Mouse (Mus musculus) heart, adult 2 months (tissue): ENCODE measurements around the gene Fmo3.

Experiments used
- CTCF ChIP-seq: fragments of 200-600 bp; IDR thresholded peaks from 2 replicates; pipeline ENCODE4 v1.8.1; 2022; ENCODE audit warnings: antibody characterized with exemption, mild to moderate bottlenecking, moderate library complexity
- EP300 ChIP-seq: fragments of 200-500 bp; IDR thresholded peaks from 2 replicates; pipeline ENCODE4 v1.6.1; 2011; ENCODE audit warnings: low read depth, low read length, control low read depth; ENCODE audit not compliant: insufficient read depth
- POLR2A ChIP-seq: fragments of 200-500 bp; IDR thresholded peaks from 2 replicates; pipeline ENCODE4 v1.6.1; 2011; ENCODE audit warnings: mild to moderate bottlenecking, low read depth, low read length, control low read depth; ENCODE audit not compliant: insufficient read depth

- TF ChIP-seq POLR2A, result no peak
- no peak for TF ChIP-seq EP300
- no peak for TF ChIP-seq CTCF
Measured at GRCm38 (mm10) chr1:162932386-162932785, 51.9 kb downstream of the Fmo3 start.
